10 mouse cellular contexts compared by ENCODE assay signal in the genomic region with DNA sequence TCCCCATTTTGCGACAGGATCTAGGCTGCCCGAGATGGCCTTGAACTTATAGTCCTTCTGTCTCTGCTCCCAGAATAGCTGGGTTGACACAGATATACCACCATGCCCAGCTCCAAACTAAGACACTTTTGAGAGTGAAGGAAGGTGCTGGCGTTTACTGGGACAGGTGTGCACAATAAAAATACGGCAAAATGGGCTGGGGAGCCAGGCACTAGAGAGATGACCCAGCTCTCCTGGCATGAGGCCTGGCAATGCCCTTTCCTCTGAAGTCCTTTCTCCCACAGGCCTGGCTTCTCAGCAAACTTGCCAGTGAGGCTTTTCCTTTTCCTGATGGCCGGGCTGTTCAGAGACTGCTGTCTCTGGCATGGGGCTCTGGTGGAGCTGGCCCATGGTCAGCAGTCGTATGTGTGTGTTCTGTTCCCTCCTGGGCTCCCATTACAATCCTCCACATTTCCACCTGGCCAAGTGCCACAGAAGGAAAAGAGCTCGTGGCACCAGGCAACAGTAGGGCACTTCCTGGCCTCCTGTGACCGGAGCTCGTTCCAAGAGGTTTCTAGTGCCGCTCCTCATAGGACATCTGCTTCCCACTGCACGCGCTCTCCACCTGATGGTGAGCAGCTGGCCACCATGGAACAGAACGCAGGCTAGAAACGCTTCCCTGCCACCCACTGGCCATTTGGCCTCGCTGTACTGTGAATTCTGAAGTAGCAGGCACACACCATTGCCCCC. TPM values are rescaled to one million over a fixed set of nuclear protein-coding genes. Genes with fewer than 3 reads are reported as not detected.
A peak's percentile ranks its signal among the peaks of the same experiment; 100 is the strongest.
DNase-seq lines count a peak whose midpoint lies in the region; ATAC-seq and TF ChIP-seq lines count a peak whose summit lies in the region.
"Had no signal": no experiment of that assay in that cellular context is flagged by ENCODE, and none has a peak within 500 bp of the region (broad histone marks: within the 10 kb centered on the region; RNA-seq: fewer than 3 reads in every experiment).

No protein-coding gene starts in this region.

- no peaks in the 10 kb centered on the region for H3K36me3 ChIP-seq in kidney, embryonic 14.5 days (ENCODE audit: control insufficient read depth, insufficient read depth, low read length)
- H3K36me3 ChIP-seq in lung, postnatal 0 days (ENCODE audit: insufficient read depth, low read length), result 0 out of 2 replicates have a peak, but pooled peaks cover 3% of the 10 kb centered on the region
- H3K36me3 ChIP-seq: stomach, embryonic 15.5 days had no signal

- no peak for ATAC-seq in kidney, embryonic 14.5 days (ENCODE audit: low FRiP score, low TSS enrichment)
- peak; percentile 35 for ATAC-seq in lung, postnatal 0 days
- no peak for ATAC-seq in inflammation-experienced regulatory T-cells, adult 6 months

- H3K9me3 ChIP-seq in kidney, embryonic 14.5 days (ENCODE audit: control insufficient read depth, low read length), result no peaks in the 10 kb centered on the region
- H3K9me3 ChIP-seq in lung, postnatal 0 days (ENCODE audit: low read length), result no peaks in the 10 kb centered on the region
- H3K9me3 ChIP-seq: G1E; stomach, embryonic 15.5 days had no signal

- peaks cover 19% of the 10 kb centered on the region; the same call in 1 of the 2 replicates for H3K4me1 ChIP-seq in kidney, embryonic 14.5 days (ENCODE audit: control insufficient read depth, insufficient read depth, low read length)
- H3K4me1 ChIP-seq in lung, postnatal 0 days (ENCODE audit: insufficient read depth, low read depth, low read length), result peaks cover 9% of the 10 kb centered on the region; the same call in 1 of the 2 replicates

- no peak overlapping the region for H3K27ac ChIP-seq in kidney, embryonic 14.5 days (ENCODE audit: low read depth, low read length)
- no peak overlapping the region for H3K27ac ChIP-seq in lung, postnatal 0 days (ENCODE audit: low read length)
- H3K27ac ChIP-seq: stomach, embryonic 15.5 days had no signal

- WGBS in kidney, embryonic 14.5 days, result 59% methylated on average over 15 of the region's 15 CpGs
- WGBS in lung, postnatal 0 days, result 52% methylated on average over 15 of the region's 15 CpGs

- no peak for TF ChIP-seq EP300 in lung, postnatal 0 days (IDR thresholded peaks at IDR 0.05)

- H3K27me3 ChIP-seq in kidney, embryonic 14.5 days (ENCODE audit: control insufficient read depth, insufficient read depth, low read length), result no peaks in the 10 kb centered on the region
- H3K27me3 ChIP-seq in lung, postnatal 0 days (replicated peaks; ENCODE audit: insufficient read depth, low read length), result no peaks in the 10 kb centered on the region
- H3K27me3 ChIP-seq: stomach, embryonic 15.5 days had no signal

- H3K4me2 ChIP-seq in kidney, embryonic 14.5 days (replicated peaks; ENCODE audit: low read depth, low read length), result no peak overlapping the region
- no peak overlapping the region for H3K4me2 ChIP-seq in lung, postnatal 0 days (replicated peaks; ENCODE audit: low read depth, low read length)
- H3K4me2 ChIP-seq: stomach, embryonic 15.5 days had no signal

- no peak overlapping the region for H3K4me3 ChIP-seq in kidney, embryonic 14.5 days (ENCODE audit: low read length)
- no peak overlapping the region for H3K4me3 ChIP-seq in lung, postnatal 0 days (ENCODE audit: low read depth, low read length)
- H3K4me3 ChIP-seq: stomach, embryonic 15.5 days had no signal

- peak; percentile 42 for DNase-seq in kidney, postnatal 10 days
- peak; percentile 89 for DNase-seq in brain, adult 2 months (ENCODE audit: low read depth, low spot score)
- DNase-seq in cerebellum, postnatal 14 days, result peak; percentile 92 to 94
- peak; percentile 31 for DNase-seq in lung, postnatal 0 days (ENCODE audit: low spot score)
- DNase-seq in B cell, adult 2 months, result no peak
- DNase-seq in embryo, embryonic 10 days (ENCODE audit: low spot score), result no peak

- peak; percentile 18; the same call in 1 of the 2 replicates for TF ChIP-seq CTCF in lung, postnatal 0 days (IDR thresholded peaks at IDR 0.05)

- no peak overlapping the region for H3K9ac ChIP-seq in kidney, embryonic 14.5 days (ENCODE audit: low read depth, low read length)
- H3K9ac ChIP-seq in lung, postnatal 0 days (replicated peaks; ENCODE audit: low read depth), result no peak overlapping the region
- H3K9ac ChIP-seq: stomach, embryonic 15.5 days had no signal

RNA-seq across cellular contexts. Expression of a gene that starts 14.5 kb away (rescaled TPM):
- polyA plus RNA-seq in kidney, embryonic 14.5 days (2014; fragmentation: Nextera tagmentation; extraction: Ambion mirVana), result 8.6 and 10.2 TPM in 2 replicates
- 18.4 and 18.7 TPM in 2 replicates for polyA plus RNA-seq in lung, postnatal 0 days (2015; fragmentation: Nextera tagmentation; extraction: Ambion mirVana)
- 10 to 100 TPM; 21.7 to 24.6 (median 23.0) TPM for polyA plus RNA-seq in inflammation-experienced regulatory T-cells, adult 6 months (2017; shearing (Covaris generic))

RNA-seq across cellular contexts. Expression of a gene that starts 26.0 kb away (rescaled TPM):
- 137 and 181 TPM in 2 replicates for polyA plus RNA-seq in kidney, embryonic 14.5 days (2014; fragmentation: Nextera tagmentation; extraction: Ambion mirVana)
- 48.6 and 54.0 TPM in 2 replicates for polyA plus RNA-seq in lung, postnatal 0 days (2015; fragmentation: Nextera tagmentation; extraction: Ambion mirVana)
- 10 to 100 TPM; 52.0 to 73.0 (median 54.7) TPM for polyA plus RNA-seq in inflammation-experienced regulatory T-cells, adult 6 months (2017; shearing (Covaris generic))

Comparison
In these comparisons a context has a peak if more than half of its experiments do, and no peak if none do; other contexts are left out.
1. DNase-seq: peak in kidney, postnatal 10 days (single experiment), brain, adult 2 months (single experiment), cerebellum, postnatal 14 days (2 of 2) and lung, postnatal 0 days (single experiment); none in B cell, adult 2 months (0 of 2) and embryo, embryonic 10 days (single experiment).